Mouse (Mus musculus): ENCODE measurements around the gene Olfr382.
"Not testable (repeated sequence)": the region's sequence is repeated elsewhere in the genome, so short reads cannot be mapped to it uniquely, and the experiment has no call there.

Gene Olfr382

GRCm38 (mm10) chr11:73517097-73517496 lies at the start of gene Olfr382:
Olfr382 (minus strand) TSS chr11:73517197.
- DNase-seq (ENCODE audit: low read depth, low spot score) = no peak

GRCm38 (mm10) chr11:73528971-73529370 lies 12.0 kb upstream of the Olfr382 start:
- not testable (repeated sequence) for DNase-seq (ENCODE audit: low read depth, low spot score)

- DNase-seq (ENCODE audit: low read depth, low spot score) = no peak
Observed at GRCm38 (mm10) chr11:73491503-73491902, 25.5 kb downstream of the Olfr382 start, which contains the start of gene Olfr381. Olfr381 (minus strand) TSS chr11:73491603.

Measured in embryo, embryonic 11.5 days (tissue).